Mouse (Mus musculus) stomach, embryonic 16.5 days (tissue): ENCODE results near the gene Fbxl7. TPM values are rescaled to one million over a fixed set of nuclear protein-coding genes. Genes with fewer than 3 reads are reported as not detected.

ENCODE experiments used
- ATAC-seq: fragments of 200-750 bp; cut with Nextera tagmentation; 2 replicates; pipeline ENCODE4 v1.8.0; 2017; ENCODE audit warnings: moderate number of reproducible peaks, moderate TSS enrichment; ENCODE audit not compliant: insufficient read depth, low FRiP score
- H3K27ac ChIP-seq: fragments of 300-500 bp; sonication (generic); 2 replicates; pipeline ENCODE4 v1.5.1; 2014; ENCODE audit warnings: low read length
- H3K27me3 ChIP-seq: fragments of 300-500 bp; sonication (generic); 2 replicates; pipeline ENCODE4 v1.6.1; 2014; ENCODE audit warnings: low read length, control low read depth, mixed read lengths; ENCODE audit not compliant: control insufficient read depth, insufficient read depth
- H3K36me3 ChIP-seq: fragments of 300-500 bp; sonication (generic); 2 replicates; pipeline ENCODE4 v1.6.1; 2014; ENCODE audit warnings: low read length; ENCODE audit not compliant: control insufficient read depth, insufficient read depth
- H3K4me1 ChIP-seq: fragments of 300-500 bp; sonication (generic); 2 replicates; pipeline ENCODE4 v1.6.1; 2014; ENCODE audit warnings: low read length, control low read depth, mixed read lengths; ENCODE audit not compliant: control insufficient read depth, insufficient read depth
- H3K4me2 ChIP-seq: fragments of 300-500 bp; sonication (generic); 2 replicates; pipeline ENCODE4 v1.6.1; 2014; ENCODE audit warnings: low read depth, low read length, mixed read lengths
- H3K4me3 ChIP-seq: fragments of 300-500 bp; sonication (generic); replicated peaks from 2 replicates; pipeline ENCODE4 v1.5.1; 2014; ENCODE audit warnings: mild to moderate bottlenecking, low read length
- H3K9ac ChIP-seq: fragments of 300-500 bp; sonication (generic); 2 replicates; pipeline ENCODE4 v1.6.1; 2014; ENCODE audit warnings: low read length
- H3K9me3 ChIP-seq: fragments of 300-500 bp; sonication (generic); replicated peaks from 2 replicates; pipeline ENCODE4 v1.6.1; 2016; ENCODE audit warnings: low read length, control low read depth; ENCODE audit not compliant: control insufficient read depth
- WGBS: fragments of 180-500 bp; shearing (Covaris S2); extraction: QIAGEN DNeasy Blood & Tissue Kit; methylation state at CpG from one replicate; pipeline ENCODE4 v1.1.7; 2014; 5-methylcytosine and 5-hydroxymethylcytosine counted together
- polyA plus RNA-seq: library from polyadenylated mRNA; unstranded; fragments of >200 nt; fragmentation: Nextera tagmentation; extraction: Ambion mirVana; gene quantifications from 2 replicates; pipeline ENCODE4 v1.2.1, GENCODE M21; 2015

Fbxl7 gene
- polyA plus RNA-seq, 1 experiment from 2014 or later = 13.2 TPM

DNA sequence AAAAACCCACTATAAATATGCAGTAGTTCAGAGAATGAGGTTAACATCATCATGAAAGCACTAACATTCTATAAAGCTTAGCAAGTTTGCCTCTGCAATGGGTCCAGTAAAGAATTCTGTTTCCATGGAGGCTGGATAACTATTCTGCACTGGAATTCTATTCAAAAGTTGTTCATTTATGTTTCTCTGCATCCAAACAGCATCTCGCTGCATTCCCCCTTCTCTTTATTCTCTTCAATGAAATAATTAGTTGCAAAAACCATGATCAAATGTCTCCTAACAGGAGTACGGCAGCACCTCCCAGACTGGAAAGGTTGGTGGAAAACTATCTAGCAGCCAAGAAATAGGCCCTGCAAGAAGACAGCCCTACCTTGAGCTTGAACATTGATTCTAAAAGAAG lies 267.2 kb downstream of the Fbxl7 start:
- WGBS = 90% methylated on average over 2 of the region's 2 CpGs
- Histone ChIP-seq H3K4me2 (no peak overlapping the region), H3K27me3 (no peaks in the 10 kb centered on the region), H3K36me3 (no peaks in the 10 kb centered on the region), H3K27ac (no peak overlapping the region), H3K9ac (no peak overlapping the region), H3K4me3 (no peak overlapping the region), H3K4me1 (no peaks in the 10 kb centered on the region), H3K9me3 (no peaks in the 10 kb centered on the region)
- no peak for ATAC-seq

- WGBS = 88% methylated on average over 17 of the region's 17 CpGs
- Histone ChIP-seq H3K27me3 (no peaks in the 10 kb centered on the region), H3K4me3 (no peak overlapping the region), H3K4me1 (peaks cover 5% of the 10 kb centered on the region), H3K36me3 (no peaks in the 10 kb centered on the region), H3K27ac (no peak overlapping the region), H3K4me2 (no peak overlapping the region), H3K9me3 (no peaks in the 10 kb centered on the region), H3K9ac (no peak overlapping the region)
- no peak for ATAC-seq
Observed at GRCm38 (mm10) chr15:26623242-26623641, 272.1 kb downstream of the Fbxl7 start.

DNA sequence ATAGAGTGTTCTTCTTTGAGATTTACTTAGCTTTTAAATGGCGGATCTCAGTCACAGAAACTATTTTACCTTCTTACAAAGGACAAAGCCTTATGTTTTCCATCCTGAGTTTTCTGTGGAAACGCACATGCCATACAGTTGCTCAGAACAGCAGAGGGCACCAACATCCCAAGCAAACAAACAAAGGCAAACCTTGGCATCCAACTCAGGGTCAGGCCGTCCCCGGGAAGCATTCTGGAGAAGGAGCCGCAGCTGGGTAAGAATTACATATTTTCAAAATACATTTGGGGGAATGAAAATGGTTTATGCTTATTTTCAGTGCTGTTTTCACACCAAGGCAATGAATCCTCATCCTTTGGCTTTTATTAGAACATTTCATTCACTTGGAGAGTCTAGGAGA lies 275.1 kb downstream of the Fbxl7 start:
- H3K4me2 ChIP-seq = no peak overlapping the region
- no peak overlapping the region for H3K9ac ChIP-seq
- H3K36me3 ChIP-seq = no peaks in the 10 kb centered on the region
- no peak overlapping the region for H3K27ac ChIP-seq
- ATAC-seq = no peak
- H3K4me3 ChIP-seq = no peak overlapping the region
- WGBS = 30% methylated on average over 5 of the region's 5 CpGs
- H3K27me3 ChIP-seq = no peaks in the 10 kb centered on the region
- peaks cover 5% of the 10 kb centered on the region for H3K4me1 ChIP-seq
- no peaks in the 10 kb centered on the region for H3K9me3 ChIP-seq

- Histone ChIP-seq H3K4me2 (no peak overlapping the region), H3K4me3 (no peak overlapping the region), H3K27me3 (no peaks in the 10 kb centered on the region), H3K4me1 (peaks cover 5% of the 10 kb centered on the region), H3K36me3 (no peaks in the 10 kb centered on the region), H3K9ac (no peak overlapping the region), H3K27ac (peak overlapping the region; percentile 11; the same call in 1 of the 2 replicates), H3K9me3 (no peaks in the 10 kb centered on the region)
- 30% methylated on average over 7 of the region's 7 CpGs for WGBS
- ATAC-seq = 0 out of 2 replicates have a peak, but pooled peaks have one; percentile 53
Observed at GRCm38 (mm10) chr15:26619221-26619620, 276.2 kb downstream of the Fbxl7 start.

GRCm38 (mm10) chr15:26596239-26596638 lies 299.1 kb downstream of the Fbxl7 start:
- no peak overlapping the region for H3K27ac ChIP-seq
- H3K4me3 ChIP-seq = no peak overlapping the region
- no peak overlapping the region for H3K9ac ChIP-seq
- 71% methylated on average over 3 of the region's 3 CpGs for WGBS
- H3K4me2 ChIP-seq = no peak overlapping the region
- no peaks in the 10 kb centered on the region for H3K27me3 ChIP-seq
- H3K4me1 ChIP-seq = no peaks in the 10 kb centered on the region
- no peaks in the 10 kb centered on the region for H3K36me3 ChIP-seq
- ATAC-seq = no peak
- H3K9me3 ChIP-seq = no peaks in the 10 kb centered on the region

DNA sequence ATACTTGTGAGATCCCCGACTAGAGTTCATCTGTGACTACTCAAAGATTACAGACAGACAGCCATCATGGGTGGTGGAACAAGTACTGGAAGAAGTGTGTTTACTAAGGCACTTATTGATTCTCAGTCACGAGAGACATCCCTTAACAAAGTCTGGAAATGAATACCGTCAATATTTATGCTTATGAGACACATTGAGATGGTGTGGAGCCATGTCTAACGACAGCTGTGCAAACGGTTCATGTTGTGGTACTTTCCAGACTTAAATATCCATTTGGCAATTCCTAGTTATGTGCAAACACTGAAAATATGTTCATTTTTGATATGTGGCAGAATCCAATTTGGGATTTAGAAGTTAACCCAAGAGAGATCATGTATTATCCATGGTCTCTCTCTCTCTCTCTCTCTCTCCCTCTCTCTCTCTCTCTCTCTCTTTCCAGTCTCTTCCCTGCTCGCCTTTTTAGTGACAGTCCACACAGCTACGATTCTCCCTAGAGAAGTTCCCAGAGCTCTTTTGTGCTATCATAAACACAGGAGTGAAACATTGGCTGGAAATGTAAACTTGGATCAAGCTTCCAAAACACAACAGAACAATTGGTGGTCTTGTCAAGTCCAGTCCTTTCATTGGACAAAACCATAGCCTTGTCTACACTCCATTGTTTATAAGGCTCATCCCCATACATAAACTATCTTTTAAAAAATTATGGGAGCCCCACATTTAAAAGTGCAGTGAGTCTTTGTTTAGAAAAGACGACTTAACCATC lies 315.3 kb downstream of the Fbxl7 start:
- Histone ChIP-seq H3K27me3 (no peaks in the 10 kb centered on the region), H3K9me3 (no peaks in the 10 kb centered on the region), H3K9ac (no peak overlapping the region), H3K4me1 (no peaks in the 10 kb centered on the region), H3K27ac (peak overlapping the region; percentile 57; the same call in 1 of the 2 replicates), H3K36me3 (no peaks in the 10 kb centered on the region), H3K4me2 (no peak overlapping the region), H3K4me3 (no peak overlapping the region)
- 41% methylated on average over 8 of the region's 8 CpGs for WGBS
- peak; percentile 87 for ATAC-seq

- ATAC-seq = no peak
- H3K27ac ChIP-seq = no peak overlapping the region
- WGBS = 70% methylated on average over 1 of the region's 1 CpGs
- H3K36me3 ChIP-seq = no peaks in the 10 kb centered on the region
- no peaks in the 10 kb centered on the region for H3K9me3 ChIP-seq
- H3K4me1 ChIP-seq = no peaks in the 10 kb centered on the region
- no peak overlapping the region for H3K9ac ChIP-seq
- H3K27me3 ChIP-seq = no peaks in the 10 kb centered on the region
- H3K4me3 ChIP-seq = no peak overlapping the region
- no peak overlapping the region for H3K4me2 ChIP-seq
Observed at GRCm38 (mm10) chr15:26578500-26578899, 316.9 kb downstream of the Fbxl7 start.

GRCm38 (mm10) chr15:26566076-26566475 lies 329.3 kb downstream of the Fbxl7 start:
- H3K27ac ChIP-seq = no peak overlapping the region
- WGBS = 64% methylated on average over 2 of the region's 2 CpGs
- H3K9me3 ChIP-seq = no peaks in the 10 kb centered on the region
- H3K4me1 ChIP-seq = no peaks in the 10 kb centered on the region
- H3K4me3 ChIP-seq = no peak overlapping the region
- no peak for ATAC-seq
- no peaks in the 10 kb centered on the region for H3K36me3 ChIP-seq
- H3K27me3 ChIP-seq = no peaks in the 10 kb centered on the region
- no peak overlapping the region for H3K4me2 ChIP-seq
- H3K9ac ChIP-seq = no peak overlapping the region

- H3K9me3 ChIP-seq = no peaks in the 10 kb centered on the region
- ATAC-seq = no peak
- WGBS = 74% methylated on average over 10 of the region's 10 CpGs
Observed at GRCm38 (mm10) chr15:26553620-26554019, 341.8 kb downstream of the Fbxl7 start.

More at GRCm38 (mm10) chr15:26553620-26554019, 341.8 kb downstream of the Fbxl7 start:
- Histone ChIP-seq H3K36me3 (0 out of 2 replicates have a peak, but pooled peaks cover 4% of the 10 kb centered on the region), H3K4me3 (no peak overlapping the region), H3K4me2 (no peak overlapping the region), H3K27me3 (no peaks in the 10 kb centered on the region), H3K9ac (no peak overlapping the region), H3K27ac (no peak overlapping the region), H3K4me1 (no peaks in the 10 kb centered on the region)
